Mouse (Mus musculus): ENCODE data around the gene Hivep2.

DNA sequence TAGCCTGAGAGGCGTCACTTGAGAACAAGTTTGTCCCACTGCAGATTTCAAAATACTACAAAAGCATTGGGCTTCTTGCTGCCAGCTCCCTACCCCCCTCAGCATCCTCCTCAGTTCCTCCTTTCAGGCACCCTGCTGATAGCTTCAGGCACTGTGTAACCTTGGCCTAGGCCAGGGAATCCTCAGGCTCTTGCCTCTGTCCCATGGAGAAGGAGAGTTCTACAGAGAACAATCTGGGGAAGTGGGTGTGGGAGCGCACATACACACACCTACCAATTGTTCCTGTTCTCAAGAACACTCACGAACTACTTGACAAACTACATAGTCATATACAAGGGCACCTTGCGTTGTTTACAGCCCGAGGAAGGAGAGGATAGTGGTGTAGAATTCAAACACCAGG lies 109.9 kb downstream of the Hivep2 start:
- no peak for TF ChIP-seq CTCF (IDR thresholded peaks at IDR 0.05; ENCODE audit: low read depth, low read length)
- no peak for TF ChIP-seq GATA2 (IDR thresholded peaks at IDR 0.05; ENCODE audit: borderline replicate concordance, low read depth, low read length)
- no peak for TF ChIP-seq GATA1 (IDR thresholded peaks at IDR 0.05; ENCODE audit: borderline replicate concordance, low read length)
